Mouse (Mus musculus): ENCODE measurements around the gene Medag. TPM values are rescaled to one million over a fixed set of nuclear protein-coding genes. Genes with fewer than 3 reads are reported as not detected.
A peak's percentile ranks its signal among the peaks of the same experiment; 100 is the strongest.

Medag gene
- polyA plus RNA-seq, 1 experiment from 2014 or later, result 4.1 TPM

DNA sequence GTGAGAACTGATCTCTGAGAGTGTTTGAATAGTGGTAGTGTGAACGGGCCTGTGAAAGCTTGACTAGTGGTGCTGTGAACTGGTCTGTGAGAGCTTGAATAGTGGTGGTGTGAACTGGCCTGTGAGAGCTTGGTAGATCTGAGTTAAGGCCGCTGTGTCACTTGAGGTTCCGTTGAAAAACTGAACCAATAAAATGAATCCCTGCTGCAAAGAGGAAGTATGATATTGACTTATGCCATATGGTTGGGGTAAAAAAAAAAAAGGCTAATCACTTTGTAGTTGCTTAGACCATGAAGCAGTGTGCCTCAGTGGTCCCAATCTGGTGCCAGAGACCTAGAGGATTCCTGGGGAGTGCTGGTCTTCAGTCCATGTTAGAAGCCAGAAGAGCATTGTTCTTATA, 2.0 kb upstream of the Medag start:
- no peak for ATAC-seq (ENCODE audit: low FRiP score, low TSS enrichment)
- no peak for TF ChIP-seq EP300 (optimal IDR thresholded peaks at IDR 0.05)
- TF ChIP-seq CTCF (IDR thresholded peaks at IDR 0.05; ENCODE audit: low read depth), result no peak
- WGBS, result 92% methylated on average over 3 of the region's 3 CpGs
- no peaks in the 10 kb centered on the region for H3K9me3 ChIP-seq (ENCODE audit: control insufficient read depth, low read length)
- H3K4me1 ChIP-seq (replicated peaks; ENCODE audit: control insufficient read depth, insufficient read depth), result no peaks in the 10 kb centered on the region; the same call in 1 of the 2 replicates
- no peak overlapping the region for H3K4me2 ChIP-seq (replicated peaks; ENCODE audit: low read depth)
- no peak overlapping the region for H3K27ac ChIP-seq (replicated peaks)
- H3K9ac ChIP-seq (ENCODE audit: low read length), result no peak overlapping the region
- H3K4me3 ChIP-seq (ENCODE audit: low read depth, low read length), result no peak overlapping the region
- H3K36me3 ChIP-seq (ENCODE audit: control insufficient read depth, insufficient read depth, low read length), result no peaks in the 10 kb centered on the region
- H3K27me3 ChIP-seq (ENCODE audit: control insufficient read depth, insufficient read depth, low read length), result no peaks in the 10 kb centered on the region
- no peak for DNase-seq (ENCODE audit: low spot score)

DNA sequence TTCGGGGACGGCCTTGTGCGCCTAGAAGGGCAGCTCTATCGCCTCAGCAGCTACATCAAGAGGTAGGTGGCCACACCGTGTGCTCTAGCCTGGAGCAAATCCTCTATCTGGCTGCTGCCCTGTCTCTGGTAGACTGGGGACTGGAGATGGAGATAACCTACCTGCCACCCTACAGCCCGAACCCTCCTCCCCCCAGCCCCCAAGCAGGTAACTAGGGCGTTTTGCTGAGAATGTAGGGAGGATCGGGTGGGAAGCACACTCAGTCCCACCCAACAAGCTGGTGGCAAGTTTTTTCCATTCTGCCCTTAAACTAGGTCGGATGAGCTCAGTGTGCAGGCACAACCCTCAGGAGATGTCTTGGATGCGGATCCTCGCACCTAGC, 636 bp downstream of the Medag start:
- TF ChIP-seq EP300 (optimal IDR thresholded peaks at IDR 0.05) (no peak), CTCF (IDR thresholded peaks at IDR 0.05; ENCODE audit: low read depth) (no peak)
- Histone ChIP-seq H3K9ac (ENCODE audit: low read length) (peak overlapping the region; percentile 66), H3K27me3 (ENCODE audit: control insufficient read depth, insufficient read depth, low read length) (no peaks in the 10 kb centered on the region), H3K9me3 (ENCODE audit: control insufficient read depth, low read length) (no peaks in the 10 kb centered on the region), H3K36me3 (ENCODE audit: control insufficient read depth, insufficient read depth, low read length) (no peaks in the 10 kb centered on the region), H3K4me2 (replicated peaks; ENCODE audit: low read depth) (peak overlapping the region; percentile 67), H3K27ac (replicated peaks) (no peak overlapping the region), H3K4me1 (replicated peaks; ENCODE audit: control insufficient read depth, insufficient read depth) (no peaks in the 10 kb centered on the region; the same call in 1 of the 2 replicates), H3K4me3 (ENCODE audit: low read depth, low read length) (peak overlapping the region; percentile 41)
- DNase-seq (ENCODE audit: low spot score), result no peak
- peak; percentile 17; the same call in 1 of the 2 replicates for ATAC-seq (ENCODE audit: low FRiP score, low TSS enrichment)
- WGBS, result 37% methylated on average over 11 of the region's 11 CpGs

GRCm38 (mm10) chr5:149412671-149413070, 1.1 kb downstream of the Medag start:
- H3K27me3 ChIP-seq (ENCODE audit: control insufficient read depth, insufficient read depth, low read length), result no peaks in the 10 kb centered on the region
- no peaks in the 10 kb centered on the region for H3K36me3 ChIP-seq (ENCODE audit: control insufficient read depth, insufficient read depth, low read length)
- DNase-seq (ENCODE audit: low spot score) (no peak), ATAC-seq (ENCODE audit: low FRiP score, low TSS enrichment) (no peak)
- WGBS, result 84% methylated on average over 10 of the region's 10 CpGs
- no peak overlapping the region for H3K27ac ChIP-seq (replicated peaks)
- TF ChIP-seq CTCF (IDR thresholded peaks at IDR 0.05; ENCODE audit: low read depth), result no peak
- TF ChIP-seq EP300 (optimal IDR thresholded peaks at IDR 0.05), result no peak
- H3K4me1 ChIP-seq (replicated peaks; ENCODE audit: control insufficient read depth, insufficient read depth), result no peaks in the 10 kb centered on the region; the same call in 1 of the 2 replicates
- H3K9ac ChIP-seq (ENCODE audit: low read length), result peak overlapping the region; percentile 66; the same call in 1 of the 2 replicates
- no peaks in the 10 kb centered on the region for H3K9me3 ChIP-seq (ENCODE audit: control insufficient read depth, low read length)
- H3K4me3 ChIP-seq (ENCODE audit: low read depth, low read length), result peak overlapping the region; percentile 41
- H3K4me2 ChIP-seq (replicated peaks; ENCODE audit: low read depth), result peak overlapping the region; percentile 67

DNA sequence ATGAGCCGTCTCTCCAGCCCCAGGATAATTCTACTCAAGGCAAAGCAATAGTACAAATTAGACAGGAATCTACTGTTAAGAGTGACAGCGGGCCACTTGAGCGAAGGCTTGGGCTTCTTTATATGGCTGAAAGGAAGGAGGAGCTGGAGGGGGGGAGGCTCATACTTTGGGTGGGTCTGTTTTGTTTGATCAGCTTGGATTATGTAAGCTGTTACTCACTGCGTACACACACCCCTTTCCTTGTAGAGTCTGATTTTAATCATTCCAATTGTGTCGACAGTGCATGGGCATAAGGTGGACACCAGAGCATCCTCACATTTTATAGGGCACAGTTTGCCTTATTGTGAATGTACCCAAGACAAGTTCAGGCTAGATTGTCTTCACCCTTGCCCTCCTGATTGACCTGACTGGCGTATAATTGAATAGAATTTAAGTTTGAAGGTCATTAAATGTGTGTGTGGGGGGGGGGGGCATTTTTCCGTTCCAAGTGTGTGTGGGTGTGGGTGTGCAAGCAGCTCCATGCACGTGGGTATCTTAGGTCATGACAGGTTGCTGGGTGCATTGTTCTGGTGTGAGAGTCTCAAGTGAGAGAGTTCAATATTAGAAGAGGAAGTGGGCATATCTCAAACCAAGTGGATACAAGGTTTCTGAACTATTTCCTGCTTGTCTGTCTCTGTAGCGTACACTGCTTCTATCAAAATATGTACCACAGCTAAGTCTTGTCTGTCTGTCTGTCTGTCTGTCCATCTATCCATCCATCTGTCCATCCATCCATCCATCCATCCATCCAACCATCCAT, 3.0 kb downstream of the Medag start:
- Histone ChIP-seq H3K36me3 (ENCODE audit: control insufficient read depth, insufficient read depth, low read length) (no peaks in the 10 kb centered on the region), H3K4me1 (replicated peaks; ENCODE audit: control insufficient read depth, insufficient read depth) (no peaks in the 10 kb centered on the region; the same call in 1 of the 2 replicates), H3K9ac (ENCODE audit: low read length) (no peak overlapping the region), H3K9me3 (ENCODE audit: control insufficient read depth, low read length) (no peaks in the 10 kb centered on the region), H3K27ac (replicated peaks) (no peak overlapping the region), H3K27me3 (ENCODE audit: control insufficient read depth, insufficient read depth, low read length) (no peaks in the 10 kb centered on the region), H3K4me2 (replicated peaks; ENCODE audit: low read depth) (no peak overlapping the region), H3K4me3 (ENCODE audit: low read depth, low read length) (no peak overlapping the region)
- peak; percentile 62 for ATAC-seq (ENCODE audit: low FRiP score, low TSS enrichment)
- DNase-seq (ENCODE audit: low spot score), result peak; percentile 26
- no peak for TF ChIP-seq EP300 (optimal IDR thresholded peaks at IDR 0.05)
- TF ChIP-seq CTCF (IDR thresholded peaks at IDR 0.05; ENCODE audit: low read depth), result no peak
- 49% methylated on average over 9 of the region's 9 CpGs for WGBS

DNA sequence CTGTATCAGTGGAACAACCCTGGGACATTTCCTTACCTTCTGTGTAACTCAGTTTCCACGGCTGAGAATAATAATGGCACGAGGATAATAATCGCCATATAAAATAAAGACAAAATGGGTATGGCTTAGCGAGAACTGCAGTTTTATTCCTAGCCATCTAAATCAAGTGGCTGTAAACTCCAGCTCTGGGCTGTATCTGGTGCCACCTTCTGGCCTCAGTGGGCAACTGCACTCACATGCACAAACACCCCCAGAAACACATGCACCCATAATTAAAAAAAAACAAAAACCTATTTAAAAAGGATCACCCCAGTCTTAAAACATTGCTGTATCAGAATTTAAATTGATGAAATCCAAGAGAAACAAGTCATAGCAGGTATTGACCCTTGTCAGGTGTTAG, 5.8 kb downstream of the Medag start:
- DNase-seq (ENCODE audit: low spot score), result no peak
- WGBS, result 96% methylated on average over 4 of the region's 4 CpGs
- Histone ChIP-seq H3K27me3 (ENCODE audit: control insufficient read depth, insufficient read depth, low read length) (no peaks in the 10 kb centered on the region), H3K4me3 (ENCODE audit: low read depth, low read length) (no peak overlapping the region), H3K27ac (replicated peaks) (no peak overlapping the region), H3K4me1 (replicated peaks; ENCODE audit: control insufficient read depth, insufficient read depth) (no peaks in the 10 kb centered on the region), H3K9me3 (ENCODE audit: control insufficient read depth, low read length) (no peaks in the 10 kb centered on the region), H3K9ac (ENCODE audit: low read length) (no peak overlapping the region), H3K4me2 (replicated peaks; ENCODE audit: low read depth) (no peak overlapping the region), H3K36me3 (ENCODE audit: control insufficient read depth, insufficient read depth, low read length) (no peaks in the 10 kb centered on the region)
- TF ChIP-seq EP300 (optimal IDR thresholded peaks at IDR 0.05) (no peak), CTCF (IDR thresholded peaks at IDR 0.05; ENCODE audit: low read depth) (peak; percentile 66)
- no peak for ATAC-seq (ENCODE audit: low FRiP score, low TSS enrichment)

GRCm38 (mm10) chr5:149426525-149426924, 15.0 kb downstream of the Medag start:
- 94% methylated on average over 3 of the region's 3 CpGs for WGBS
- DNase-seq (ENCODE audit: low spot score) (no peak), ATAC-seq (ENCODE audit: low FRiP score, low TSS enrichment) (no peak)
- Histone ChIP-seq H3K36me3 (ENCODE audit: control insufficient read depth, insufficient read depth, low read length) (no peaks in the 10 kb centered on the region), H3K27ac (replicated peaks) (no peak overlapping the region), H3K4me2 (replicated peaks; ENCODE audit: low read depth) (no peak overlapping the region), H3K4me1 (replicated peaks; ENCODE audit: control insufficient read depth, insufficient read depth) (peaks cover 4% of the 10 kb centered on the region; the same call in 1 of the 2 replicates), H3K27me3 (ENCODE audit: control insufficient read depth, insufficient read depth, low read length) (no peaks in the 10 kb centered on the region), H3K9me3 (ENCODE audit: control insufficient read depth, low read length) (no peaks in the 10 kb centered on the region), H3K4me3 (ENCODE audit: low read depth, low read length) (no peak overlapping the region), H3K9ac (ENCODE audit: low read length) (no peak overlapping the region)
- TF ChIP-seq EP300 (optimal IDR thresholded peaks at IDR 0.05), result no peak
- TF ChIP-seq CTCF (IDR thresholded peaks at IDR 0.05; ENCODE audit: low read depth), result no peak

Measured in stomach, postnatal 0 days (tissue).